Mouse (Mus musculus): ENCODE results near the gene Nkain1. TPM values are rescaled to one million over a fixed set of nuclear protein-coding genes. Genes with fewer than 3 reads are reported as not detected.

Nkain1 gene
- polyA plus RNA-seq, 1 experiment from 2014 or later, result 12.8 TPM

GRCm38 (mm10) chr4:130544392-130544791 is 29.6 kb downstream of the Nkain1 start:
- Histone ChIP-seq H3K4me1 (peaks cover 52% of the 10 kb centered on the region), H3K27ac (peak overlapping the region; percentile 79), H3K4me3 (no peak overlapping the region), H3K9me3 (no peaks in the 10 kb centered on the region), H3K27me3 (replicated peaks) (no peaks in the 10 kb centered on the region), H3K4me2 (peak overlapping the region; percentile 19), H3K36me3 (replicated peaks) (no peaks in the 10 kb centered on the region), H3K9ac (no peak overlapping the region)
- peak; percentile 57; the same call in 1 of the 2 replicates for ATAC-seq (replicated peaks)
- 20% methylated on average over 9 of the region's 9 CpGs for WGBS

- no peaks in the 10 kb centered on the region for H3K36me3 ChIP-seq (replicated peaks)
- ATAC-seq (replicated peaks), result no peak
- H3K4me3 ChIP-seq, result no peak overlapping the region
- WGBS, result 72% methylated on average over 4 of the region's 4 CpGs
- no peak overlapping the region for H3K9ac ChIP-seq
- no peaks in the 10 kb centered on the region for H3K27me3 ChIP-seq (replicated peaks)
- peak overlapping the region; percentile 79; the same call in 1 of the 2 replicates for H3K27ac ChIP-seq
- H3K4me1 ChIP-seq, result peaks cover 43% of the 10 kb centered on the region
- H3K4me2 ChIP-seq, result no peak overlapping the region
- no peaks in the 10 kb centered on the region for H3K9me3 ChIP-seq
Observed at GRCm38 (mm10) chr4:130543121-130543520, 30.9 kb downstream of the Nkain1 start.

GRCm38 (mm10) chr4:130540831-130541230 is 33.1 kb downstream of the Nkain1 start:
- H3K27ac ChIP-seq, result no peak overlapping the region
- H3K4me1 ChIP-seq, result peaks cover 20% of the 10 kb centered on the region
- no peak for ATAC-seq (replicated peaks)
- no peak overlapping the region for H3K4me3 ChIP-seq
- H3K9ac ChIP-seq, result no peak overlapping the region
- H3K9me3 ChIP-seq, result no peaks in the 10 kb centered on the region
- H3K4me2 ChIP-seq, result no peak overlapping the region
- no peaks in the 10 kb centered on the region for H3K36me3 ChIP-seq (replicated peaks)
- no peaks in the 10 kb centered on the region for H3K27me3 ChIP-seq (replicated peaks)
- 90% methylated on average over 4 of the region's 4 CpGs for WGBS

- Histone ChIP-seq H3K4me2 (no peak overlapping the region), H3K27ac (no peak overlapping the region), H3K4me3 (no peak overlapping the region), H3K27me3 (replicated peaks) (no peaks in the 10 kb centered on the region), H3K9ac (no peak overlapping the region), H3K36me3 (replicated peaks) (no peaks in the 10 kb centered on the region), H3K4me1 (peaks cover 16% of the 10 kb centered on the region), H3K9me3 (no peaks in the 10 kb centered on the region)
- ATAC-seq (replicated peaks), result no peak
- WGBS, result 82% methylated on average over 7 of the region's 7 CpGs
Observed at GRCm38 (mm10) chr4:130539706-130540105, 34.3 kb downstream of the Nkain1 start.

GRCm38 (mm10) chr4:130539053-130539452 is 34.9 kb downstream of the Nkain1 start:
- Histone ChIP-seq H3K27ac (no peak overlapping the region), H3K4me1 (peaks cover 9% of the 10 kb centered on the region), H3K9ac (no peak overlapping the region)

GRCm38 (mm10) chr4:130537371-130537770 is 36.6 kb downstream of the Nkain1 start:
- 97% methylated on average over 7 of the region's 7 CpGs for WGBS
- Histone ChIP-seq H3K27ac (0 out of 2 replicates have a peak overlapping the region, but pooled peaks have one; percentile 0), H3K9me3 (no peaks in the 10 kb centered on the region), H3K4me2 (no peak overlapping the region), H3K4me3 (no peak overlapping the region), H3K9ac (no peak overlapping the region), H3K36me3 (replicated peaks) (no peaks in the 10 kb centered on the region), H3K4me1 (no peaks in the 10 kb centered on the region), H3K27me3 (replicated peaks) (no peaks in the 10 kb centered on the region)
- ATAC-seq (replicated peaks), result no peak

More at GRCm38 (mm10) chr4:130539053-130539452, 34.9 kb downstream of the Nkain1 start:
- ATAC-seq (replicated peaks), result no peak
- Histone ChIP-seq H3K9me3 (no peaks in the 10 kb centered on the region), H3K4me2 (no peak overlapping the region), H3K36me3 (replicated peaks) (no peaks in the 10 kb centered on the region), H3K27me3 (replicated peaks) (no peaks in the 10 kb centered on the region), H3K4me3 (no peak overlapping the region)
- WGBS, result 92% methylated on average over 8 of the region's 8 CpGs

GRCm38 (mm10) chr4:130535789-130536188 is 38.2 kb downstream of the Nkain1 start:
- Histone ChIP-seq H3K4me1 (peaks cover 5% of the 10 kb centered on the region), H3K36me3 (replicated peaks) (peaks cover 6% of the 10 kb centered on the region; the same call in 1 of the 2 replicates), H3K27me3 (replicated peaks) (no peaks in the 10 kb centered on the region), H3K9me3 (no peaks in the 10 kb centered on the region), H3K4me3 (no peak overlapping the region), H3K27ac (no peak overlapping the region), H3K4me2 (no peak overlapping the region), H3K9ac (no peak overlapping the region)
- 61% methylated on average over 1 of the region's 1 CpGs for WGBS
- ATAC-seq (replicated peaks), result no peak

- Histone ChIP-seq H3K4me2 (no peak overlapping the region), H3K4me1 (peaks cover 5% of the 10 kb centered on the region), H3K27ac (no peak overlapping the region), H3K36me3 (replicated peaks) (peaks cover 8% of the 10 kb centered on the region; the same call in 1 of the 2 replicates), H3K4me3 (no peak overlapping the region), H3K27me3 (replicated peaks) (no peaks in the 10 kb centered on the region), H3K9ac (no peak overlapping the region), H3K9me3 (no peaks in the 10 kb centered on the region)
- ATAC-seq (replicated peaks), result peak; percentile 32
- WGBS, result 39% methylated on average over 4 of the region's 4 CpGs
Observed at GRCm38 (mm10) chr4:130533975-130534374, 40.0 kb downstream of the Nkain1 start.

GRCm38 (mm10) chr4:130532347-130532746 is 41.6 kb downstream of the Nkain1 start:
- H3K4me3 ChIP-seq, result no peak overlapping the region
- peaks cover 5% of the 10 kb centered on the region for H3K4me1 ChIP-seq
- peaks cover 8% of the 10 kb centered on the region; the same call in 1 of the 2 replicates for H3K36me3 ChIP-seq (replicated peaks)
- H3K27ac ChIP-seq, result no peak overlapping the region
- no peak overlapping the region for H3K9ac ChIP-seq
- no peak for ATAC-seq (replicated peaks)
- H3K4me2 ChIP-seq, result no peak overlapping the region
- H3K9me3 ChIP-seq, result no peaks in the 10 kb centered on the region
- 62% methylated on average over 6 of the region's 6 CpGs for WGBS
- no peaks in the 10 kb centered on the region for H3K27me3 ChIP-seq (replicated peaks)

- H3K27me3 ChIP-seq (replicated peaks), result no peaks in the 10 kb centered on the region
- ATAC-seq (replicated peaks), result no peak
- WGBS, result 25% methylated on average over 28 of the region's 28 CpGs
- H3K4me1 ChIP-seq, result peaks cover 5% of the 10 kb centered on the region
- H3K9me3 ChIP-seq, result no peaks in the 10 kb centered on the region
- H3K27ac ChIP-seq, result no peak overlapping the region
- H3K36me3 ChIP-seq (replicated peaks), result peaks cover 8% of the 10 kb centered on the region; the same call in 1 of the 2 replicates
- peak overlapping the region; percentile 31 for H3K4me2 ChIP-seq
- no peak overlapping the region for H3K9ac ChIP-seq
- H3K4me3 ChIP-seq, result no peak overlapping the region
Observed at GRCm38 (mm10) chr4:130531645-130532280, 42.2 kb downstream of the Nkain1 start.

GRCm38 (mm10) chr4:130527804-130528203 is 46.2 kb downstream of the Nkain1 start:
- no peaks in the 10 kb centered on the region for H3K27me3 ChIP-seq (replicated peaks)
- H3K4me3 ChIP-seq, result no peak overlapping the region
- ATAC-seq (replicated peaks), result no peak
- H3K36me3 ChIP-seq (replicated peaks), result peaks cover 8% of the 10 kb centered on the region; the same call in 1 of the 2 replicates
- no peak overlapping the region for H3K27ac ChIP-seq
- H3K9ac ChIP-seq, result no peak overlapping the region
- peaks cover 5% of the 10 kb centered on the region for H3K4me1 ChIP-seq
- 95% methylated on average over 1 of the region's 1 CpGs for WGBS
- H3K9me3 ChIP-seq, result no peaks in the 10 kb centered on the region
- no peak overlapping the region for H3K4me2 ChIP-seq

GRCm38 (mm10) chr4:130525041-130525440 is 48.9 kb downstream of the Nkain1 start:
- ATAC-seq (replicated peaks), result no peak
- Histone ChIP-seq H3K4me1 (peaks cover 5% of the 10 kb centered on the region; the same call in 1 of the 2 replicates), H3K27me3 (replicated peaks) (no peaks in the 10 kb centered on the region), H3K9ac (no peak overlapping the region), H3K27ac (no peak overlapping the region), H3K9me3 (no peaks in the 10 kb centered on the region), H3K4me2 (no peak overlapping the region), H3K36me3 (replicated peaks) (no peaks in the 10 kb centered on the region), H3K4me3 (no peak overlapping the region)
- 72% methylated on average over 1 of the region's 1 CpGs for WGBS

GRCm38 (mm10) chr4:130521466-130521865 is 52.5 kb downstream of the Nkain1 start:
- Histone ChIP-seq H3K4me2 (no peak overlapping the region), H3K9me3 (no peaks in the 10 kb centered on the region), H3K4me1 (peaks cover 13% of the 10 kb centered on the region; the same call in 1 of the 2 replicates), H3K36me3 (replicated peaks) (no peaks in the 10 kb centered on the region), H3K4me3 (no peak overlapping the region), H3K9ac (no peak overlapping the region), H3K27me3 (replicated peaks) (no peaks in the 10 kb centered on the region), H3K27ac (no peak overlapping the region)
- ATAC-seq (replicated peaks), result no peak
- whole genome bisulfite sequencing, result 95% methylated on average over 6 of the region's 6 CpGs

Data from midbrain, embryonic 15.5 days (tissue).